Mouse (Mus musculus): ENCODE measurements around the gene Ddi2. TPM values are rescaled to one million over a fixed set of nuclear protein-coding genes. Genes with fewer than 3 reads are reported as not detected.

Ddi2 gene
- polyA plus RNA-seq, 1 experiment: 18.7 TPM

GRCm38 (mm10) chr4:141660884-141661283, 62.3 kb downstream of the Ddi2 start:
- no peak for DNase-seq (ENCODE audit: extremely low spot score in 1 of 2, low spot score in 1 of 2)

DNA sequence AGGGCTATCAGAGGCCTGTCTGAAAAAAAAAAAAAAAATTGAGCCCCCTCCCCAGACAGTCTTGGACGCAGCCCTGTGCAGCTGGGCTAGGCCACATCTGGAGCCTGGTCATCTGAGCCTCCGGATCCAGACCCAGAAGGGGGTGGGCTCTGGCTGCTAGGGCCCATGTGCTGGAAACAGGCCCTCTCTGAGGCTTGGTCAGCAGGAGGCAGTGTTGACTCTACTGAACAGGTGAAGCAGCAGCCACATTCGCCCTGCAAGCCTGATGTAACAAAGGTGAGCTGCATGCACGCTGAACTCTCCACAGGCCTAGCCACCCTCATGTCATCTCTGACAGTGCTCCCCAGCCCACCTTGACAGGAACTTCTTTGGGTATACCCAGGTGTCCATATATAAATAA, 63.5 kb downstream of the Ddi2 start:
- no peak for DNase-seq (ENCODE audit: extremely low spot score in 1 of 2, low spot score in 1 of 2)

DNA sequence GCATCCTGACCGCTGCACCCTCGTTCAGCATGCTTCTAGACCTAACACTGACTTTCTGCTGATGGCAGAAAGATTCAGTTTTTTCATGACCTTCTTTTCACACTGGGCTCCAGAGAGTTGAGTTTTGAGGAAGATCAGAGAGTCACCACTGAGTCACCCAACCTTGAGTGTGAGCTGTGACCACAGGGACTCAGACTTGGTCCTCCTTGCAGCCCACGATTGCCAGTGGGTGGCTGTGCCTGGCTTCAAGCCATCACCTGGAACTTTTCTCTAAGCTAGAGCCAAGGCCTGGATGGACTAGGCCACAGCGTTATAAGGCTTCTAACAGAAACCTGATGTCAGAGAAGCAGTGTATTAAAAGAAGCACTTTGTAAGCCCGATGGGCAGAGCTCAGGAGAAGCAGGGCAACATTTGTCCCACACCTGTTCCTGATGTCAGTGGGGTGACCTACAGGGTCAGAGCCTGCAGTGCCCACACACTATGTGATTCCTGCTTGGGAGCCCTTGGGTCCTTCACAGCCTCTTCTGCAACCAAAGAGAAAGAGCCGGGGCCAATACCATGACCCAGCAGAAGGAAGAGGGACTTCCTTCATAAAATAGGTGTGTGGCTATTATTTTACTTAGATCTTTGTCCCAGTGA, 64.3 kb downstream of the Ddi2 start:
- DNase-seq (ENCODE audit: extremely low spot score in 1 of 2, low spot score in 1 of 2): no peak

- no peak for DNase-seq (ENCODE audit: extremely low spot score in 1 of 2, low spot score in 1 of 2)
Measured at GRCm38 (mm10) chr4:141656932-141657331, 66.3 kb downstream of the Ddi2 start.

GRCm38 (mm10) chr4:141655908-141656608, 67.2 kb downstream of the Ddi2 start:
- DNase-seq (ENCODE audit: extremely low spot score in 1 of 2, low spot score in 1 of 2): peak in 1 of 2 experiments; percentile 54

DNA sequence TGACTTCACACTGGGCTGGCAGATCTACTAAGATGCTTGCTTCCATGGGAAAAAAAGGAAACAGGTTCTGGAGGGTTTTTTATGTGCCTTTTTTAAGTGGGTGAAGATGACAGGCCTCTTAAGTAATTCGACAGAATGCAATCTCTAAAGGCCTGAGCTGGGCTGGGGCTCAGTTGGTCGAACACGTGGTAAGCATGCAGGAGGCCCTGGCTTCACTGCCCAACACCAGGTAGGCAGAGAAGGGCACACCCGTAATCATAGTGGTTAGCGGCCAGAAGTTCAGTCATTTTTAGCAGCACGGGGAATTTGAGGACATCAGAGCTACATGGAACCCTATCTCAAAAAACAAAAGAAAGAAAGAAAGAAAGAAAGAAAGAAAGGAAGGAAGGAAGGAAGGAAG, 68.7 kb downstream of the Ddi2 start:
- no peak for DNase-seq (ENCODE audit: extremely low spot score in 1 of 2, low spot score in 1 of 2)

- no peak for DNase-seq (ENCODE audit: extremely low spot score in 1 of 2, low spot score in 1 of 2)
Measured at GRCm38 (mm10) chr4:141653813-141654212, 69.4 kb downstream of the Ddi2 start.

DNA sequence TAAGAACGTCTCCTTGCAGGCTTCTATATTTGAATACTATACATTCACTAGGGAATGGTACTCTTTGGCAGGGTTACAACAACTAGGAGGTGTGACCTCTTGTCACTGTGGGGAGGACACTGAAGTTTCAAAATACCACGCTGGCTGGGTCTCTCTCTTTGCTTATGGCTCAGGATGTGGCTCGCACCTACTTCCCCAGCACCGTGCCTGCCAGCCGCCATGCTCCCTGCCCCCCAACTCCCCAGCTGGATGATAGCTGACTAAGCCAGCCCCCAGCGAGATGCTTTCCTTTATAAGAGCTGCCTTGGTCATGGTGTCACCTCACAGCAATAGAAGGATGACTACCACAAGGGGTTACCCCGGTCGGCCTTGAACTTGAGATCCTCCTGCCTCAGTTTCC, 70.2 kb downstream of the Ddi2 start:
- no peak for DNase-seq (ENCODE audit: extremely low spot score in 1 of 2, low spot score in 1 of 2)

DNA sequence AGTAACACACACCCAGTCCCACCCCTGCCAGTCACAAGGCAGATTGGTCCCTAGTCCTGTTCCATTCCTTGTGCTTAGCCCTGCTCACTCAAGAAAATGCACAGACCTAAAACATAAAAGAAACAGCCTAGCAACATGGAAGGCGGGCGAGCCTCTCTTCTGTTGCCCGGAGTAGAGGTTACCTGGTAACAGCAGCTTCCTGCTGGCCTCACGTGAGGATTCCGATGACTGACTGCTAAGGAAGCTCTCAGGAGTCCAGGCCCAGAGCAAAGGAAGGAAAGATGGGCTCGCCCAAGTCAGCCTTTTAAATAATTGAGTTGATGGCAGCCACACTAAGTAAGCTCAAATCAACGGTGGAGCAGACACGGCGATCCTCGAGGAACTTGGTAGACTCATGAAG, 71.3 kb downstream of the Ddi2 start:
- DNase-seq (ENCODE audit: extremely low spot score in 1 of 2, low spot score in 1 of 2): no peak

GRCm38 (mm10) chr4:141651286-141651685, 71.9 kb downstream of the Ddi2 start:
- no peak for DNase-seq (ENCODE audit: extremely low spot score in 1 of 2, low spot score in 1 of 2)

DNA sequence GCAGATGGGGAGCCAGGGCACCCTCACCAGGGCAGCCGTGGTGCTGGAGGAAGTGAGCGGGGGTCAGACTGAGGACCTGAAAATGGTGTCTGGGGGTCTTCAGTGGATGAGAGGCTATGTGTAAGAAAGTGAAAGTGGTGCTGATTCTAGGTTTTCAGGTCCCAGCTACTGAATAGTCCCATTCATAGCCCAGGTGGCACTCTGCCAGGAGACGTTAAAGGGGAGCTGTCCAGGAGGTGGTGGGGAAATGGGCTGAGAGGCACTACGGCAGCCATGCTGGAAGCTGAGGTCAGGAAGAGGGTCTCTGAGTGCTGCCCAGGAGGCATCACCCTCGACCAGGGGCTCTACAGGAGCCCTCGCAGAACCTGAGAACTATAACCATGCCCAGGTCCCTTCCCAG, 74.0 kb downstream of the Ddi2 start:
- DNase-seq (ENCODE audit: extremely low spot score in 1 of 2, low spot score in 1 of 2): no peak

DNA sequence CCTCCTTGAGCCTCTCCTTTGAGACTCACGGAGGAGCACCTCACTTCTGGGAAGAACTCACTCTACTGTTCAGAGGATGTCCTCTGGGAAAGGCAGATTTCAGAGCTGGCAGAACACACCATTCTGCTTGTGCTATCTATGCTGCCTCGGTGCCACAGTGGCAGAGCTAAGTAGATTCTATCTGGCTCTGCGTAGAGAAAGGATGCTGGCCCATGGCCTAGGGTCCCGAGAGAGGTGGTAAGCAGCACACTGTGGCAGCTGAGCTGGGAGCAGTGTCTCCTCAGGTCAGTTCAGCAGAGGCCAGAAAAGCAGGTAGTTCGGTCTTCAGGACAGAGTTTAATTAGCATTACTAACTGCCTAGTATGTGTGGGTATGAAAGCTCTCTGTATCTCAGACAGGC, 75.0 kb downstream of the Ddi2 start:
- no peak for DNase-seq (ENCODE audit: extremely low spot score in 1 of 2, low spot score in 1 of 2)

GRCm38 (mm10) chr4:141647187-141647586, 76.0 kb downstream of the Ddi2 start:
- DNase-seq (ENCODE audit: extremely low spot score in 1 of 2, low spot score in 1 of 2): no peak

DNA sequence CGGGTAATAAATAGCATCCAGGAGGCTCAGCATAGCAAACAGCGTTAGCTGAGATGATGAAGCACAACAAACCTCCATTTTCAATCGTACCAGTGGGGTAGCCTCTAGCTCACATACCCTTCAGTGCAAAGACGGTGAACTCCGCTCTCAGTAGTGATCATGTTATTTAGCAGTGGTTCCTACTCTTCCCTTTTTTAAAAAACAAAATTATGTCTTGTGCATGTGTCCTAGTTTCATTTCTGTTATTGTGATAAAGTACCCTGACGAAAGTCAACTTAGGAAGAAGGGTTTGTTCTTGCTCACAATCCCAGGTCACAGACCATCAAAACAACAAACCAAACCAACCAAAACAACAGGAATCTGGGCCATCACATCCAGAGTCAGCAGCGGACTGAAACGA, 77.2 kb downstream of the Ddi2 start:
- DNase-seq (ENCODE audit: extremely low spot score in 1 of 2, low spot score in 1 of 2): no peak

GRCm38 (mm10) chr4:141643118-141643855, 79.9 kb downstream of the Ddi2 start:
- DNase-seq (ENCODE audit: extremely low spot score in 1 of 2, low spot score in 1 of 2): peak in 1 of 2 experiments; percentile 63

GRCm38 (mm10) chr4:141641961-141642811, 81.0 kb downstream of the Ddi2 start:
- no peak for DNase-seq (ENCODE audit: extremely low spot score in 1 of 2, low spot score in 1 of 2)

GRCm38 (mm10) chr4:141641353-141641771, 81.9 kb downstream of the Ddi2 start:
- no peak for DNase-seq (ENCODE audit: extremely low spot score in 1 of 2, low spot score in 1 of 2)

- no peak for DNase-seq (ENCODE audit: extremely low spot score in 1 of 2, low spot score in 1 of 2)
Measured at GRCm38 (mm10) chr4:141639474-141639873, 83.7 kb downstream of the Ddi2 start.

- no peak for DNase-seq (ENCODE audit: extremely low spot score in 1 of 2, low spot score in 1 of 2)
Measured at GRCm38 (mm10) chr4:141636693-141637092, 86.5 kb downstream of the Ddi2 start.

GRCm38 (mm10) chr4:141635991-141636390, 87.2 kb downstream of the Ddi2 start:
- DNase-seq (ENCODE audit: extremely low spot score in 1 of 2, low spot score in 1 of 2): no peak
